In the genomic region with DNA sequence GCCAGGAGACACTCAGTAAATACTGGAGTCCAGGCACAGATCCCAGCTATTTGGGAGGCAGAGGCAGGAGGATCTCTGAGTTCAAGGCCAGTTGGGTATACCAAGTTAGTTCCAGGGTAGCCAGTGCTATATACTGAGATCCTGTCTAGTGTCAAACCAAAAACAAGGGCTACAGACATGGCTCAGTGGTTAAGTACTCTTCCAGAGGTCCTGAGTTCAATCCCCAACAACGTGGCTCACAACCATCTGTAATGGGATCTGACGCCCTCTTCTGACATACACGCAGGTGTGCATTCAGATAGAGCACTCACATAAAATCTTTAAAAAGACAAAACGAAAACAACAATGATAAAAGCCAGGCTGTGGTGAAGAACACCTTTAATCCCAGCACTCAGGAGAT, we compare ENCODE assay signal across 10 mouse cellular contexts. TPM values are rescaled to one million over a fixed set of nuclear protein-coding genes. Genes with fewer than 3 reads are reported as not detected.
DNase-seq lines count a peak whose midpoint lies in the region; ATAC-seq and TF ChIP-seq lines count a peak whose summit lies in the region.
"Had no signal": no experiment of that assay in that cellular context is flagged by ENCODE, and none has a peak within 500 bp of the region (broad histone marks: within the 10 kb centered on the region; RNA-seq: fewer than 3 reads in every experiment).

No protein-coding gene starts in this region.

- H3K4me3 ChIP-seq in heart, embryonic 14.5 days (ENCODE audit: control insufficient read depth in 1 of 2, insufficient read depth in 1 of 2, low read depth in 1 of 2, low read length in 2 of 2) = peak overlapping the region in 1 of 2 experiments; percentile 79; a peak in 1 of 4 replicates
- peak overlapping the region; percentile 6 to 91 (median 90) for H3K4me3 ChIP-seq in CH12.LX (replicated peaks in 1 of 3; ENCODE audit: low read depth in 2 of 3, low read length in 2 of 3, poor library complexity in 1 of 3)
- H3K4me3 ChIP-seq in forebrain, embryonic 13.5 days = peak overlapping the region; percentile 81; the same call in 1 of the 2 replicates
- peak overlapping the region; percentile 79 for H3K4me3 ChIP-seq in liver, embryonic 13.5 days (replicated peaks)

- peak overlapping the region; percentile 83 for H3K4me2 ChIP-seq in heart, embryonic 14.5 days (ENCODE audit: low read length)
- H3K4me2 ChIP-seq in CH12.LX (ENCODE audit: insufficient read depth, low read depth, poor library complexity, severe bottlenecking) = peak overlapping the region; percentile 88
- peak overlapping the region; percentile 94 for H3K4me2 ChIP-seq in forebrain, embryonic 13.5 days
- peak overlapping the region; percentile 90 for H3K4me2 ChIP-seq in liver, embryonic 13.5 days

- no peaks in the 10 kb centered on the region for H3K9me3 ChIP-seq in heart, embryonic 14.5 days (ENCODE audit: control insufficient read depth, low read length)
- H3K9me3 ChIP-seq in CH12.LX (replicated peaks; ENCODE audit: low read length) = no peaks in the 10 kb centered on the region
- no peaks in the 10 kb centered on the region for H3K9me3 ChIP-seq in forebrain, embryonic 13.5 days (replicated peaks)
- no peaks in the 10 kb centered on the region for H3K9me3 ChIP-seq in liver, embryonic 13.5 days (replicated peaks)

- H3K27me3 ChIP-seq in heart, embryonic 14.5 days (ENCODE audit: control insufficient read depth, insufficient read depth, low read length) = no peaks in the 10 kb centered on the region
- H3K27me3 ChIP-seq in CH12.LX (replicated peaks) = no peaks in the 10 kb centered on the region
- no peaks in the 10 kb centered on the region for H3K27me3 ChIP-seq in forebrain, embryonic 13.5 days
- H3K27me3 ChIP-seq in liver, embryonic 13.5 days = no peaks in the 10 kb centered on the region

- DNase-seq in heart, adult 18-20 months = no peak
- no peak for DNase-seq in CH12.LX (ENCODE audit: extremely low read depth)
- DNase-seq in liver, embryonic 13.5 days = no peak
- no peak for DNase-seq in cerebellum, postnatal 36 days
- DNase-seq in thymus, postnatal 0 days (ENCODE audit: low spot score) = no peak

- H3K36me3 ChIP-seq in heart, embryonic 14.5 days (ENCODE audit: control insufficient read depth, insufficient read depth, low read length) = peaks cover 80% of the 10 kb centered on the region
- peaks cover 62 to 75% of the 10 kb centered on the region in 2 experiments for H3K36me3 ChIP-seq in CH12.LX (replicated peaks in 1 of 2; ENCODE audit: control insufficient read depth in 1 of 2, insufficient read depth in 1 of 2, low read length in 1 of 2)
- peaks cover 83% of the 10 kb centered on the region for H3K36me3 ChIP-seq in forebrain, embryonic 13.5 days (ENCODE audit: poor library complexity, severe bottlenecking)
- peaks cover 83% of the 10 kb centered on the region for H3K36me3 ChIP-seq in liver, embryonic 13.5 days

- in situ Hi-C loops in CH12.LX (cut with MboI; ENCODE audit: low pct_ligation_motif_present, low pct_unique_long_range_greater_than_20kb, low sequenced_read_pairs) = no loop called here

- no peak for ATAC-seq in heart, embryonic 14.5 days (ENCODE audit: insufficient number of reproducible peaks, insufficient read depth, low FRiP score, low read depth)
- no peak for ATAC-seq in forebrain, embryonic 13.5 days
- no peak for ATAC-seq in liver, embryonic 13.5 days (ENCODE audit: low read depth)
- no peak for ATAC-seq in cerebellum, adult (ENCODE audit: insufficient number of reproducible peaks, low FRiP score, low TSS enrichment)

- TF ChIP-seq RAD21 in CH12.LX (IDR thresholded peaks at IDR 0.05; ENCODE audit: low read depth, low read length) = no peak

- WGBS in heart, embryonic 14.5 days = 91% methylated on average over 4 of the region's 4 CpGs
- 93% methylated on average over 4 of the region's 4 CpGs for WGBS in forebrain, embryonic 13.5 days
- WGBS in liver, embryonic 13.5 days (ENCODE audit: insufficient replicate concordance) = 78% methylated on average over 4 of the region's 4 CpGs

- TF ChIP-seq POLR2A in CH12.LX (IDR thresholded peaks at IDR 0.05; ENCODE audit: low read depth, low read length) = no peak

- peak in 1 of 2 experiments; percentile 18; a peak in 2 of 4 replicates for TF ChIP-seq CTCF in CH12.LX (conservative IDR thresholded peaks at IDR 0.05 in 1 of 2, IDR thresholded peaks at IDR 0.05 in 1 of 2; ENCODE audit: low read depth in 2 of 2, low read length in 2 of 2)

- TF ChIP-seq EP300 in CH12.LX (IDR thresholded peaks at IDR 0.05; ENCODE audit: low read length) = no peak

- peaks cover 3 to 19% of the 10 kb centered on the region in 2 experiments for H3K4me1 ChIP-seq in heart, embryonic 14.5 days (ENCODE audit: control insufficient read depth in 2 of 2, insufficient read depth in 2 of 2, low read length in 2 of 2)
- peaks cover 5 to 40% of the 10 kb centered on the region in 2 experiments; a peak in 3 of 4 replicates for H3K4me1 ChIP-seq in CH12.LX (ENCODE audit: control insufficient read depth in 1 of 2, insufficient read depth in 2 of 2)
- H3K4me1 ChIP-seq in forebrain, embryonic 13.5 days = peaks cover 26% of the 10 kb centered on the region
- H3K4me1 ChIP-seq in liver, embryonic 13.5 days (replicated peaks) = peaks cover 43% of the 10 kb centered on the region

- peak overlapping the region; percentile 90; the same call in 1 of the 2 replicates for H3K9ac ChIP-seq in heart, embryonic 14.5 days (ENCODE audit: low read length)
- H3K9ac ChIP-seq in CH12.LX (ENCODE audit: insufficient read depth, low read depth) = peak overlapping the region; percentile 74
- no peak overlapping the region for H3K9ac ChIP-seq in forebrain, embryonic 13.5 days
- H3K9ac ChIP-seq in liver, embryonic 13.5 days = no peak overlapping the region

- dilution Hi-C loops in CH12.LX (cut with MboI; ENCODE audit: extremely low pct_ligation_motif_present, extremely low pct_unique_long_range_greater_than_20kb, low sequenced_read_pairs) = no loop called here

- H3K27ac ChIP-seq in heart, embryonic 14.5 days (replicated peaks in 1 of 2; ENCODE audit: control insufficient read depth in 1 of 2, insufficient read depth in 1 of 2, low read depth in 2 of 2, low read length in 2 of 2) = 0 out of 4 replicates have a peak overlapping the region, but pooled peaks of 1 of the 2 experiments have one; percentile 96
- H3K27ac ChIP-seq in CH12.LX (ENCODE audit: insufficient read depth, low read depth) = no peak overlapping the region
- H3K27ac ChIP-seq in forebrain, embryonic 13.5 days = no peak overlapping the region
- peak overlapping the region; percentile 81; the same call in 1 of the 2 replicates for H3K27ac ChIP-seq in liver, embryonic 13.5 days

- H3K79me2 ChIP-seq in CH12.LX (replicated peaks; ENCODE audit: control insufficient read depth, extremely low read depth, insufficient read depth, poor library complexity, severe bottlenecking) = peaks cover 25% of the 10 kb centered on the region

RNA-seq across cellular contexts. Expression of gene Pdf, which starts 1.1 kb away (rescaled TPM):
- 46.1 and 47.4 TPM in 2 replicates for polyA plus RNA-seq in heart, embryonic 14.5 days (2014; fragmentation: Nextera tagmentation; extraction: Ambion mirVana)
- 10 to 100 TPM; 64.3 to 77.4 TPM for total RNA-seq in heart, adult 18-20 months (2021)
- total RNA-seq in CH12.LX (2012; rRNA removed) = 34.6 and 43.7 TPM in 2 replicates
- total RNA-seq in CH12.LX (2014; rRNA removed) = 49.4 and 50.2 TPM in 2 replicates
- polyA plus RNA-seq in CH12.LX (2012; ENCODE audit: insufficient read length, low read depth) = 36.8 and 38.9 TPM in 2 replicates
- 32.0 and 36.7 TPM in 2 replicates for polyA plus RNA-seq in forebrain, embryonic 13.5 days (2015; fragmentation: Nextera tagmentation; extraction: Ambion mirVana)
- 26.1 and 26.4 TPM in 2 replicates for polyA plus RNA-seq in liver, embryonic 13.5 days (2015; fragmentation: Nextera tagmentation; extraction: Ambion mirVana)
- 28.3 and 29.4 TPM in 2 replicates for polyA plus RNA-seq in thymus, postnatal 0 days (2015; fragmentation: Nextera tagmentation; extraction: Ambion mirVana)

RNA-seq across cellular contexts. Expression of gene Cog8, which starts 7.0 kb away (rescaled TPM):
- 26.5 and 27.1 TPM in 2 replicates for polyA plus RNA-seq in heart, embryonic 14.5 days (2014; fragmentation: Nextera tagmentation; extraction: Ambion mirVana)
- 10 to 100 TPM; 15.8 to 17.1 TPM for total RNA-seq in heart, adult 18-20 months (2021)
- total RNA-seq in CH12.LX (2012; rRNA removed) (24.2 and 30.7 TPM in 2 replicates), CH12.LX (2014; rRNA removed) (35.6 and 39.3 TPM in 2 replicates)
- 31.5 and 35.3 TPM in 2 replicates for polyA plus RNA-seq in CH12.LX (2012; ENCODE audit: insufficient read length, low read depth)
- 34.5 and 35.5 TPM in 2 replicates for polyA plus RNA-seq in forebrain, embryonic 13.5 days (2015; fragmentation: Nextera tagmentation; extraction: Ambion mirVana)
- polyA plus RNA-seq in liver, embryonic 13.5 days (2015; fragmentation: Nextera tagmentation; extraction: Ambion mirVana) = 21.4 and 23.0 TPM in 2 replicates
- 38.4 and 40.9 TPM in 2 replicates for polyA plus RNA-seq in thymus, postnatal 0 days (2015; fragmentation: Nextera tagmentation; extraction: Ambion mirVana)

RNA-seq across cellular contexts. Expression of gene Nip7, which starts 7.2 kb away (rescaled TPM):
- 49.1 and 54.4 TPM in 2 replicates for polyA plus RNA-seq in heart, embryonic 14.5 days (2014; fragmentation: Nextera tagmentation; extraction: Ambion mirVana)
- 10 to 100 TPM; 22.1 to 22.8 TPM for total RNA-seq in heart, adult 18-20 months (2021)
- total RNA-seq in CH12.LX (2012; rRNA removed) = 166 and 205 TPM in 2 replicates
- total RNA-seq in CH12.LX (2014; rRNA removed) = 210 and 226 TPM in 2 replicates
- polyA plus RNA-seq in CH12.LX (2012; ENCODE audit: insufficient read length, low read depth) = 231 and 233 TPM in 2 replicates
- polyA plus RNA-seq in forebrain, embryonic 13.5 days (2015; fragmentation: Nextera tagmentation; extraction: Ambion mirVana) = 91.3 and 99.6 TPM in 2 replicates
- polyA plus RNA-seq in liver, embryonic 13.5 days (2015; fragmentation: Nextera tagmentation; extraction: Ambion mirVana) = 72.5 TPM in 2 replicates
- 86.6 and 102 TPM in 2 replicates for polyA plus RNA-seq in thymus, postnatal 0 days (2015; fragmentation: Nextera tagmentation; extraction: Ambion mirVana)

RNA-seq across cellular contexts. Expression of gene Tmed6, which starts 16.0 kb away (rescaled TPM):
- polyA plus RNA-seq in heart, embryonic 14.5 days (2014; fragmentation: Nextera tagmentation; extraction: Ambion mirVana) = not detected in 2 replicates
- not detected for total RNA-seq in heart, adult 18-20 months (2021)
- total RNA-seq in CH12.LX (2012; rRNA removed) (0.55 TPM in 1 of 2 replicates, not detected in the other), CH12.LX (2014; rRNA removed) (0.97 and 1.1 TPM in 2 replicates)
- 0.36 and 0.48 TPM in 2 replicates for polyA plus RNA-seq in CH12.LX (2012; ENCODE audit: insufficient read length, low read depth)
- polyA plus RNA-seq in forebrain, embryonic 13.5 days (2015; fragmentation: Nextera tagmentation; extraction: Ambion mirVana) = not detected in 2 replicates
- 4.1 and 4.4 TPM in 2 replicates for polyA plus RNA-seq in liver, embryonic 13.5 days (2015; fragmentation: Nextera tagmentation; extraction: Ambion mirVana)
- polyA plus RNA-seq in thymus, postnatal 0 days (2015; fragmentation: Nextera tagmentation; extraction: Ambion mirVana) = 0.35 and 0.48 TPM in 2 replicates
- total RNA-seq: layer of hippocampus, adult 18-20 months had no signal
- polyA plus RNA-seq: neural tube, embryonic 11.5 days had no signal

RNA-seq across cellular contexts. Expression of gene Vps4a, which starts 18.5 kb away (rescaled TPM):
- polyA plus RNA-seq in heart, embryonic 14.5 days (2014; fragmentation: Nextera tagmentation; extraction: Ambion mirVana) = 53.6 and 55.9 TPM in 2 replicates
- total RNA-seq in heart, adult 18-20 months (2021) = 10 to 100 TPM; 58.7 to 60.0 TPM
- total RNA-seq in CH12.LX (2012; rRNA removed) (26.9 and 28.6 TPM in 2 replicates), CH12.LX (2014; rRNA removed) (30.8 and 31.4 TPM in 2 replicates)
- 26.3 and 27.1 TPM in 2 replicates for polyA plus RNA-seq in CH12.LX (2012; ENCODE audit: insufficient read length, low read depth)
- polyA plus RNA-seq in forebrain, embryonic 13.5 days (2015; fragmentation: Nextera tagmentation; extraction: Ambion mirVana) = 113 TPM in 2 replicates
- polyA plus RNA-seq in liver, embryonic 13.5 days (2015; fragmentation: Nextera tagmentation; extraction: Ambion mirVana) = 26.8 and 29.5 TPM in 2 replicates
- 63.2 and 63.4 TPM in 2 replicates for polyA plus RNA-seq in thymus, postnatal 0 days (2015; fragmentation: Nextera tagmentation; extraction: Ambion mirVana)

Comparison
In these comparisons a context has a peak if more than half of its experiments do, and no peak if none do; other contexts are left out.
1. H3K9ac ChIP-seq: peak in heart, embryonic 14.5 days (single experiment) and CH12.LX (single experiment); none in forebrain, embryonic 13.5 days (single experiment) and liver, embryonic 13.5 days (single experiment).
2. Peak in every context shown above with its lines, with median percentiles within 50 percentile points of each other: H3K4me2 ChIP-seq.